21 mouse cellular contexts compared by ENCODE assay signal in the genomic region with DNA sequence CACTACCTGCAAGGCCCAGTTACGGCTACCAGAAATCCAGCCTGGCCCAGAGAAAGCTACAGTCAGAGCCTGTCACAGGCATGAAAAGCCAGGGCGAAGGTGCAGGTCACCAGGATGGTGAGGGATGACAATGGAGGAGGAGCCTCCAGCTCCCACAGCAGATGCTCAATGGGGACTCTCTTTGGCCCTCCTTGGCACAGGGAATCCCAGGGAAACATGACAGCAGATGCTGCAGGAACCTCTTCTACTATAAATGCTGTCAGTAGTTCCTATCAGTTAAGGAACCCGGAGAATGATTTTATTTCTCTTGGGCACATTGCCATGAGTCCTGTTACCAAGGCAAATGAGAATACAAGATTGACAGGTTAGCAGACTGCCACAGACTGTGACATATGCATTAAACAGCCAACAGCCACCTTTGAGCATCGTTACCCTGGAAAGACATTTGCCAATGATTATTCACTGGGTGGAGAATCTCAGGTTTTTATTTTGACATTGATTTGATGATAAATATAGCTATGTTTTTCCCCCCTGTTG. TPM values are rescaled to one million over a fixed set of nuclear protein-coding genes. Genes with fewer than 3 reads are reported as not detected.
"Had no signal": no experiment of that assay in that cellular context is flagged by ENCODE, and none has a peak within 500 bp of the region (broad histone marks: within the 10 kb centered on the region; RNA-seq: fewer than 3 reads in every experiment).

No protein-coding gene starts in this region.

- H3K36me3 ChIP-seq: kidney, embryonic 15.5 days; limb, embryonic 12.5 days; limb, embryonic 15.5 days; midbrain, embryonic 12.5 days; neural tube, embryonic 13.5 days; stomach, embryonic 15.5 days had no signal

- ATAC-seq: liver, postnatal 0 days; lung, postnatal 0 days had no signal

- H3K4me3 ChIP-seq: kidney, embryonic 15.5 days; limb, embryonic 12.5 days; limb, embryonic 15.5 days; midbrain, embryonic 12.5 days; myocyte; neural tube, embryonic 13.5 days; stomach, embryonic 15.5 days had no signal

- H3K9ac ChIP-seq: kidney, embryonic 15.5 days; limb, embryonic 12.5 days; limb, embryonic 15.5 days; liver, embryonic 14.5 days; liver, postnatal 0 days; lung, embryonic 14.5 days; midbrain, embryonic 12.5 days; neural tube, embryonic 13.5 days; stomach, embryonic 15.5 days had no signal

- H3K4me1 ChIP-seq: kidney, embryonic 15.5 days; midbrain, embryonic 12.5 days; neural tube, embryonic 13.5 days; stomach, embryonic 15.5 days had no signal

- H3K9me3 ChIP-seq: kidney, embryonic 15.5 days; limb, embryonic 12.5 days; limb, embryonic 15.5 days; midbrain, embryonic 12.5 days; neural tube, embryonic 13.5 days; stomach, embryonic 15.5 days had no signal

- H3K4me2 ChIP-seq: kidney, embryonic 15.5 days; limb, embryonic 12.5 days; limb, embryonic 15.5 days; liver, embryonic 11.5 days; lung, embryonic 14.5 days; midbrain, embryonic 12.5 days; neural tube, embryonic 13.5 days; stomach, embryonic 15.5 days had no signal

- H3K27ac ChIP-seq: kidney, embryonic 15.5 days; limb, embryonic 12.5 days; limb, embryonic 15.5 days; liver, embryonic 14.5 days; macrophage; midbrain, embryonic 12.5 days; neural tube, embryonic 13.5 days; stomach, embryonic 15.5 days had no signal

- H3K27me3 ChIP-seq: kidney, embryonic 15.5 days; limb, embryonic 15.5 days; midbrain, embryonic 12.5 days; neural tube, embryonic 13.5 days; stomach, embryonic 15.5 days had no signal

- DNase-seq: kidney, adult 8-10 months; kidney, postnatal 10 days; kidney, postnatal 36 days; left cerebral cortex, postnatal 4 days; liver, postnatal 0 days; lung, embryonic 14.5 days; retina, postnatal 1 day; right cerebral cortex, postnatal 25 days; spleen, adult 18-20 months; thymus, postnatal 25 days had no signal

RNA-seq across cellular contexts. Expression of a gene that starts 51.0 kb away (rescaled TPM):
- polyA plus RNA-seq: macrophage had no signal
